Mouse (Mus musculus) intestine, embryonic 16.5 days (tissue): ENCODE results near the gene Tspear. TPM values are rescaled to one million over a fixed set of nuclear protein-coding genes. Genes with fewer than 3 reads are reported as not detected.
"Not testable (repeated sequence)": the region's sequence is repeated elsewhere in the genome, so short reads cannot be mapped to it uniquely, and the experiment has no call there.

Experiments
- ATAC-seq: fragments of 200-750 bp; cut with Nextera tagmentation; 2 replicates; pipeline ENCODE4 v1.8.0; 2017; ENCODE audit warnings: moderate TSS enrichment, moderate library complexity
- H3K27ac ChIP-seq: fragments of 300-500 bp; sonication (generic); 2 replicates; pipeline ENCODE4 v1.5.1; 2014; ENCODE audit warnings: mild to moderate bottlenecking, low read length
- H3K27me3 ChIP-seq: fragments of 300-500 bp; sonication (generic); replicated peaks from 2 replicates; pipeline ENCODE4 v1.6.1; 2014; ENCODE audit warnings: low read length, control low read depth, mixed read lengths; ENCODE audit not compliant: control insufficient read depth, insufficient read depth
- H3K36me3 ChIP-seq: fragments of 300-500 bp; sonication (generic); 2 replicates; pipeline ENCODE4 v1.6.1; 2014; ENCODE audit warnings: low read length, control low read depth; ENCODE audit not compliant: control insufficient read depth, insufficient read depth
- H3K4me1 ChIP-seq: fragments of 300-500 bp; sonication (generic); 2 replicates; pipeline ENCODE4 v1.6.1; 2014; ENCODE audit warnings: low read length, control low read depth, mixed read lengths; ENCODE audit not compliant: control insufficient read depth, insufficient read depth
- H3K4me2 ChIP-seq: fragments of 300-500 bp; sonication (generic); 2 replicates; pipeline ENCODE4 v1.6.1; 2014; ENCODE audit warnings: low read depth, low read length, control low read depth
- H3K4me3 ChIP-seq: fragments of 300-500 bp; sonication (generic); 2 replicates; pipeline ENCODE4 v1.5.1; 2014; ENCODE audit warnings: mild to moderate bottlenecking, low read length
- H3K9ac ChIP-seq: fragments of 300-500 bp; sonication (generic); 2 replicates; pipeline ENCODE4 v1.6.1; 2014; ENCODE audit warnings: low read depth, low read length
- H3K9me3 ChIP-seq: fragments of 300-500 bp; sonication (generic); 2 replicates; pipeline ENCODE4 v1.6.1; 2016; ENCODE audit warnings: low read length, control low read depth; ENCODE audit not compliant: control insufficient read depth
- WGBS: fragments of 180-500 bp; shearing (Covaris S2); extraction: QIAGEN DNeasy Blood & Tissue Kit; methylation state at CpG from one replicate; pipeline ENCODE4 v1.1.7; 2014; 5-methylcytosine and 5-hydroxymethylcytosine counted together
- polyA plus RNA-seq: library from polyadenylated mRNA; unstranded; fragments of >200 nt; fragmentation: Nextera tagmentation; extraction: Ambion mirVana; gene quantifications from 2 replicates; pipeline ENCODE4 v1.2.1, GENCODE M21; 2015

Gene Tspear
- polyA plus RNA-seq, 1 experiment from 2014 or later, result 0.51 TPM

DNA sequence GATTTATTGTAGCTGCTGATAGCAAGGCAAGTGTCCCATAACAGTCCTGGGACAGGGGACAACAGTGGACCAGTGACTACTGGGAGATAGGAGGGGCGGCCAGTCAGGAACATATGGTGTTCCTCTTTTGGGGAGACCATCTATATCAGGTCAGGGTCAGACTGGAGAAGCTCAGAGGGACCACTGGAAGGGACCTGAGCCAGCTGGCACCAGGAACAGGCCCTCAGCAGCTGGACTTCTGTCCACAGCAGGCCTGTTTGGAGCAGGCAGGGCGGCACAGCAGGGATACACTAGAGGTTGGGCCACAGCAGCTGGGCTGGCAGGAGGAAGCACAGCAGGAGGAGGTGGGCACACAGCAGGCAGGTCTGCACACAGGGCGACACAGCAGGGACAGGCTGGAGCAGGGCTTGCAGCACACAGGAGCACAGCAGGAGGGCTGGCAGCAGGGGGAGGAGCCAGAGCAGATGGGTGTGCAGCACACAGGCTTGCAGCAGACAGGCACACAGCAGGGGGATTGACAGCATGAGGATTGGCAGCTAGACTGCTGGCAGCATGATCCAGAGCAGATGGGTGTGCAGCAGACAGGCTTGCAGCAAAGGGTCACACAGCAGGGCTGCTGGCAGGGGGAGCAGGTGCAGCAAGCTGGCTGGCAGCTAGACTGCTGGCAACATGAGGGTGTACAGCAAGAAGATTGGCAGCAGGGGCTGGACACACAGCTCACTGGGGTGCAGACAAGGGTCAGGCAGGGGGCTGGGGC is 112.0 kb downstream of the Tspear start:
- not testable (repeated sequence) for H3K9ac ChIP-seq, ATAC-seq, H3K4me2 ChIP-seq, H3K27ac ChIP-seq, H3K4me3 ChIP-seq, H3K36me3 ChIP-seq, H3K4me1 ChIP-seq, H3K27me3 ChIP-seq, H3K9me3 ChIP-seq
- 36% methylated on average over 3 of the region's 3 CpGs for WGBS

- Histone ChIP-seq H3K4me3 (no peak within 1 kb of the TSS), H3K4me1 (no peaks in the 10 kb centered on the region), H3K27ac (no peak within 1 kb of the TSS), H3K4me2 (no peak within 1 kb of the TSS), H3K36me3 (no peaks in the 10 kb centered on the region), H3K9me3 (no peaks in the 10 kb centered on the region), H3K27me3 (no peaks in the 10 kb centered on the region), H3K9ac (no peak within 1 kb of the TSS)
- ATAC-seq, result peak; percentile 42; the same call in 1 of the 2 replicates
- 41% methylated on average over 8 of the region's 8 CpGs for WGBS
Measured at GRCm38 (mm10) chr10:77798921-77799508, 112.6 kb downstream of the Tspear start, which contains the start of gene Gm19668. Gene Gm19668, minus strand, starts transcription at chr10:77799133.

DNA sequence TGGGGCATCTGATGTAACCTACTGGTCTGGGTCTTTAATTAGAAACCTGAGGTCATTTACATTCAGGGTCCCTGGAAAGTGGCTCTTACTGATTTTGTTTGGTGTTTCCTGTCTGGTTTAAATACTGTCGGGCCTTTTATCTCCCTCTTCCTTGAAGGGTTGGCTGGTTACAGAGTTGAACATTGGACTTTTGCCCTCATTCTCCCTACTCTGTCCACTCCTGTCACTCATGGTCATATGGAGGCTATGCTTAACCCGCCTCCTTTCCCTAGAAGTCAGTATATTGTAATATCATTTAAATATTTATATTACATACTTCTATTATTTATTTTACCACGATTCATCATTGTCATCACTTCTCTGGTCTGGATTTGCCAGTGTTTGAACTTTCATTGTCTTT is 117.7 kb downstream of the Tspear start:
- H3K27me3 ChIP-seq, result no peaks in the 10 kb centered on the region
- no peak overlapping the region for H3K27ac ChIP-seq
- no peak overlapping the region for H3K4me2 ChIP-seq
- ATAC-seq, result no peak
- H3K4me3 ChIP-seq, result no peak overlapping the region
- WGBS, result 48% methylated on average over 3 of the region's 3 CpGs
- H3K9me3 ChIP-seq, result no peaks in the 10 kb centered on the region
- H3K9ac ChIP-seq, result no peak overlapping the region
- H3K4me1 ChIP-seq, result no peaks in the 10 kb centered on the region
- H3K36me3 ChIP-seq, result no peaks in the 10 kb centered on the region

DNA sequence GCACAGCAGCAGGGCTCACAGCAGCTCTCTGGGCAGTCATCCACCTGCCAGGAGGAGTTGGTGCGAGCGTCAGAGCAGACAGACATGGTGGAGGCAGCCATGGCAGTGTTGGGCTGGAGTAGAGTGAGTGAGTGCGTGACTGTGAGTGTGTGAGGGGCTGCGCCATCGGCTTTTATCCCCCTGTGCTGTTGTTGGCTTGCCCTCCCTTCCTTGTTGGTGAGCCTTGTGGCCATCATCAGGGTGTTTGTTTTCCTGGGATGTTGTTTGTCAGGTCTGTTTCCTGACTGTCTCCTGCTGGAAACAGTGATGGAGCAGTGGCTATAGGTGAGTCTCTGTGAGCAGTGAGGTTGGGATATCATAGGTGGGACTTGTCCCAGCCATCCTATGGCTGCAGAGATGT is 125.4 kb downstream of the Tspear start, which contains the start of gene Gm9507:
Gene Gm9507 (minus strand): TSS at position 101 of the 400 bp plus-strand sequence.
- H3K4me3 ChIP-seq, result no peak within 1 kb of the TSS
- no peak within 1 kb of the TSS for H3K4me2 ChIP-seq
- H3K36me3 ChIP-seq, result no peaks in the 10 kb centered on the region
- ATAC-seq, result no peak
- H3K9me3 ChIP-seq, result no peaks in the 10 kb centered on the region
- no peaks in the 10 kb centered on the region for H3K4me1 ChIP-seq
- H3K27ac ChIP-seq, result no peak within 1 kb of the TSS
- WGBS, result 53% methylated on average over 5 of the region's 5 CpGs
- H3K9ac ChIP-seq, result no peak within 1 kb of the TSS
- 0 out of 2 replicates have a peak, but pooled peaks cover 3% of the 10 kb centered on the region for H3K27me3 ChIP-seq

DNA sequence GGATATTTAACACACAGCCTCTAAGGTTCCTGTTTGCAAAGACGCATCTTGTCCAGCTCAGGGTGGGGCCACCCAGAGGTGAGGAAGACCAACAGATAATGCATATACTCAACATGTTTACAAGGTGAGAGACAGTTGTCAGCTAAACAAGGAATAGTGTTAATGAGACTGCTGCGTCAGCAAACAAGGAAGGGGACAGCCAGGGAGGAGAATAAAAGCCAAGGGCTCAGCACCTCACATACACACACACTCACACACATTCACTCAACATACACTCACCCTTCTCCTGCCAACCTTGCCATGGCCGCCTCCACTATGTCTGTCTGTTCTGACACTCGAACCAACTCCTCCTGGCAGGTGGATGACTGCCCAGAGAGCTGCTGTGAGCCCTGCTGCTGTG is 128.0 kb downstream of the Tspear start, which contains the start of gene Gm2696:
Gene Gm2696 (plus strand): TSS at position 301 of the 400 bp plus-strand sequence.
- no peak for ATAC-seq
- WGBS, result 45% methylated on average over 4 of the region's 4 CpGs
- Histone ChIP-seq H3K9ac (no peak within 1 kb of the TSS), H3K27me3 (0 out of 2 replicates have a peak, but pooled peaks cover 3% of the 10 kb centered on the region), H3K27ac (no peak within 1 kb of the TSS), H3K4me2 (no peak within 1 kb of the TSS), H3K4me3 (no peak within 1 kb of the TSS), H3K4me1 (no peaks in the 10 kb centered on the region), H3K36me3 (no peaks in the 10 kb centered on the region), H3K9me3 (no peaks in the 10 kb centered on the region)

- Histone ChIP-seq H3K9ac (no peak overlapping the region), H3K4me3 (no peak overlapping the region), H3K4me2 (no peak overlapping the region), H3K27ac (no peak overlapping the region), H3K27me3 (0 out of 2 replicates have a peak, but pooled peaks cover 3% of the 10 kb centered on the region), H3K36me3 (no peaks in the 10 kb centered on the region), H3K4me1 (no peaks in the 10 kb centered on the region), H3K9me3 (no peaks in the 10 kb centered on the region)
- ATAC-seq, result no peak
- 36% methylated on average over 5 of the region's 5 CpGs for WGBS
Measured at GRCm38 (mm10) chr10:77815514-77815913, 129.1 kb downstream of the Tspear start.

- H3K4me2 ChIP-seq, result no peak overlapping the region
- H3K4me3 ChIP-seq, result no peak overlapping the region
- no peaks in the 10 kb centered on the region for H3K36me3 ChIP-seq
- no peak overlapping the region for H3K27ac ChIP-seq
- ATAC-seq, result no peak
- no peak overlapping the region for H3K9ac ChIP-seq
- 0 out of 2 replicates have a peak, but pooled peaks cover 3% of the 10 kb centered on the region for H3K27me3 ChIP-seq
- H3K4me1 ChIP-seq, result no peaks in the 10 kb centered on the region
- H3K9me3 ChIP-seq, result no peaks in the 10 kb centered on the region
- WGBS, result 96% methylated on average over 4 of the region's 4 CpGs
Measured at GRCm38 (mm10) chr10:77818523-77818922, 132.2 kb downstream of the Tspear start.

GRCm38 (mm10) chr10:77819203-77819602 is 132.8 kb downstream of the Tspear start:
- Histone ChIP-seq H3K9ac (no peak overlapping the region), H3K4me3 (no peak overlapping the region), H3K4me2 (no peak overlapping the region), H3K27ac (no peak overlapping the region), H3K4me1 (no peaks in the 10 kb centered on the region), H3K9me3 (no peaks in the 10 kb centered on the region), H3K27me3 (no peaks in the 10 kb centered on the region), H3K36me3 (no peaks in the 10 kb centered on the region)
- no peak for ATAC-seq
- WGBS, result 37% methylated on average over 4 of the region's 4 CpGs

- Histone ChIP-seq H3K9ac (no peak within 1 kb of the TSS), H3K4me1 (no peaks in the 10 kb centered on the region), H3K9me3 (no peaks in the 10 kb centered on the region), H3K36me3 (no peaks in the 10 kb centered on the region), H3K27me3 (no peaks in the 10 kb centered on the region), H3K4me3 (no peak within 1 kb of the TSS), H3K27ac (no peak within 1 kb of the TSS), H3K4me2 (no peak within 1 kb of the TSS)
- WGBS, result 56% methylated on average over 6 of the region's 6 CpGs
- ATAC-seq, result no peak
Measured at GRCm38 (mm10) chr10:77826951-77827350, 140.6 kb downstream of the Tspear start, which contains the start of gene Krtap10-4. Gene Krtap10-4, minus strand, starts transcription at chr10:77827095.
